Mouse (Mus musculus): Measurements from ENCODE around the gene Xrcc5. TPM values are rescaled to one million over a fixed set of nuclear protein-coding genes. Genes with fewer than 3 reads are reported as not detected.

The Xrcc5 gene
- 10 to 100 TPM; 15.6 to 16.1 TPM for total RNA-seq (2021)

DNA sequence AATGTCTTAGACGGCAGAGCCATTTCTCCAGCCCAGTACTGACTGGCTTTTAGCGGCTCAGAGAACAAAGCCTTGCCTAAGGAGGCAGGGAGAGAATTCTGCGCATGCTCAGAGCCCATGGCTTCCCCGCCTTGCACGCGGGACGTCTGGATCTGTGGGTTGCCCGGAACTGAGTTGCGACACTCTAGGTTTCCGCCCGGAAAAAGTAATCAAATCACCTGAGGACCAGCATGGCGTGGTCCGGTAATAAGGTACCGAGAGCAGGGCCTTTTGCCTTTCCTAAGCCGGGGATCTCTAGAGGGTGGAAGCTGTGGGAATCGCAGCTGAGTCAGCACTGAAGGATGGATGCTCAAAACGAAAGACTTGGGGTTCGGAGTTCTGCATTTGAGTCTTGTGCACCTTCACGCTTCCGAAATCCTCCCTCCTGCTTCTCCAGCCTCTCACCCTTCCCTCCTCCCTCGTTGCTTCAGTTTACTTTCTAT is at the start of gene Xrcc5:
Xrcc5 (plus strand) TSS at position 105 of the 482 bp plus-strand sequence.
- peak; percentile 90 to 92 for DNase-seq (ENCODE audit: low spot score in 2 of 2)
- intact Hi-C loops (cut with DNase I) = loop anchor here (5.0 kb wide), 2 partner anchors 230 to 275 kb away; partner anchors contain the start of genes March4 and Smarcal1

DNA sequence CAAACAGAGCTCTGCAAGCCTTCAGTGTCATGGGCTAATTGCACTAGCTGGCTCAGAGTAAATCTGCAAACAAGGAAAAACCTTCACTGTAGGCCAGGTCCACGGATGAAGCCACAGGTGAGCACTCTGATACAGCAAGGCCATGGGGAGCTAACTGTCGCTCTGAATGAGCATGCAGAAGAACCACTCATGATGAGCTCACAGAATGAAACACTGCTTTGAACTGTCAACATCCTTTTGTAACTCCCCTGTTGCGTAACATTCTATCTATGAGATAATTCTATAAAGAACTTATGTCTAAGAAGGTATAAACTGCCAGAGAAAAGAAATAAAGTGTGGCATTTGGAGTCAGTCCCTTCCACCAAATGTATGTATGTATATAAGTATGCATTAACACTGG is 44.1 kb upstream of the Xrcc5 start:
- no peak for DNase-seq (ENCODE audit: low spot score in 2 of 2)
- intact Hi-C loops (cut with DNase I) = no loop called here

DNA sequence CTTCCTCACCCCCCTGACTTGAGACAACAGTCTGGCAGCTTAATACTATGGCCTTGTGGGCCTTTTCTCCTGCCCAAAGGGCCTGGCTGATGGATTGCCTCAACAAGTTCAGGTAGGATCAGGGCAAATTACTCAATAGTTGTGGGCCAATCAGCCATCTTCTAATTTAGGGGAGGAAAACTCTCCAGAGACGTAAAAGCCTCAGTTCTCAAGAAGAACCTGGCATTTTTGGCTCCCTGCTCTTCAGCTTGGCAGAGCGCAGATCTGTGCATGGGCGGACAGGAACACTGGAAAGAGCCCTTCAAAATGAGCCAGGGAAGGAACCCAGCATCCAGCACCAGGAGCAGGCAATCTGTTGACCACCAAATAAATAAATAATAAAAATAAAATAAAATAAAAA is 29.1 kb upstream of the Xrcc5 start:
- DNase-seq (ENCODE audit: low spot score in 2 of 2) = peak in 1 of 2 experiments; percentile 28
- intact Hi-C loops (cut with DNase I) = no loop called here

DNA sequence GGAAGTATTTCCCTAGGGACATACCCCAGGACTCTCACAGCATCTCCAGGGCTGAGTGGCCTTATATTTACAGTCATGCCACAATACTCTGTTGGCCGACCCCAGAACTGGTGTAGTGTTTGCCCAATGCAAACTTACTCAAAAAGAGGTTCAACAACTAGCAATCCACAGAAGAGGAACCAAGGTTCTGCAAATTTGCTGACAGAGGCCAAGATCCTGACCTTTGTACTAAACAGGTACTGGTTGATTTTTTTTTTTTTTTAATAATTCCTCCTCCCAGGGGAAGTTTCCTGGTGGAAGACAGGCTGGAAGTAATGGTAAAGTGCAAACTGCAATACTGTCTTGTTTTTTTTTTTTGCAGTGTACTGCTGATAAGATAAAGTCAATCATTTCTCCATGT is 24.6 kb upstream of the Xrcc5 start:
- intact Hi-C loops (cut with DNase I) = no loop called here

DNA sequence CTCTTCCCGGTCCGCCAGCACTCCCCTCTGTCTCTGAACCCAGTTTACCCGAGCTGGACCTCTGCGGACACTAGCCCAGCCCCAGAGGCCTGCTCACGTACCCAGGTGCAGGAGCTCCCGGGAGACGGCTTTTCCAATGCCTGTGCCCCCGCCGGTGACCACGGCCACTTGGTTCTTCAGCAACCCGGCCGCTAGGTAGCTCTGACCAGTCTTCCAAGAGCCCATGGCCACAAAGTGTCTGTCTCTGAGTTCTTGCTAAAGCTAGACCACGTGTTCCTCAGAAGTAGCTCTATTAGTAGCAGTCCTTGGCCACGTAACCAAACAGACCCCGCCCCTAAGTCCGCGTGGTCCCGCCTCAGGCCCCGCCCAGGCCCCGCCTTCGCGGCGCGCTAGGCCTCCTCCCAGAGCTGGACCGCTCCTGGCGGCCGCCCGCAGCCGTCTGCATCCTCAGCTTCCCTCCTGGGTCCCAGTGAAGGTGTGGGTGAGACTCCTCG is 23.2 kb upstream of the Xrcc5 start, which contains the start of the genes Pecr and Tmem169:
Pecr (minus strand) TSS at position 323 of the 494 bp plus-strand sequence.
Tmem169 (plus strand) TSS at position 378 of the 494 bp plus-strand sequence.
- intact Hi-C loops (cut with DNase I) = no loop called here
- DNase-seq (ENCODE audit: low spot score in 2 of 2) = peak; percentile 90 to 93

More for the DNA sequence above, 24.6 kb upstream of the Xrcc5 start:
- DNase-seq (ENCODE audit: low spot score in 2 of 2) = no peak

DNA sequence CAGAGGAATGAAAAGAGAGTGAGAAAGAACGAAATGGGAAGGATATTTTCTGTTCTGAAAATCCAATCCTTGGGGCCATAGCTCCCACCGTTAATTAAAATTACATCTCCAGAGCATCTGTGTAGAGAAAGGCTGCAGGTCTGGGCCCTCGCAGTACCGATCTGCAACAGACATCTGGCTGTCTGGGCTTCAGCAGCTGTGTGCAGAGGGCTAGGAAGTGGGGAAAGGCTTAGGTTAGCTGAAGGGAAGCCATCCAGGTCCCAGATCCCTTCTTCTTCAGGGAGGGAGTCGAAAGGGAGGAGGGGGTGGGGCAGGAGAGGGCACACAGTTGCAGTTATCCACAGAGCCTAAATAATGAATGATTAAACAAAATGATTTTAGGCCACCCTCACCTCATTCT is 22.7 kb upstream of the Xrcc5 start:
- no peak for DNase-seq (ENCODE audit: low spot score in 2 of 2)
- intact Hi-C loops (cut with DNase I) = no loop called here

DNA sequence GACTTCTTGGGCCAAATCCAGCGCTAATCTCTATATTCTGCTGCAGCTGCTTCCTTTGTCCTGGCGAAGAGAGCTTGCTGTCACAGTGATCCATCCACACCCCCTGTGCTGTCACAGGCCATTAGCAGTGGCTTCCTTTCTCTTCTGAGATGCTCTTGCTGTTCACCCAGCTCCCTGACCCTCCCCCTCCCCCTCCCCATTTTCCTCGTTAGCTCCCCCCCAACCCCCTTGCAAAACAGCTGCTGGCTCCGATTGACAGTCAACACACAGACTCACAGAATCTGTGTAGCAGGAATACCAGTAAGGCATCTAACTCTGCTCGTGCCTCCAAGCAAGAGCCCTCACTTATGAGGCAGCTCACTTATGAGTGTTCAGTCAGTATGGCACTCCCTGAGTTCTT is 20.3 kb upstream of the Xrcc5 start:
- no peak for DNase-seq (ENCODE audit: low spot score in 2 of 2)
- intact Hi-C loops (cut with DNase I) = no loop called here

DNA sequence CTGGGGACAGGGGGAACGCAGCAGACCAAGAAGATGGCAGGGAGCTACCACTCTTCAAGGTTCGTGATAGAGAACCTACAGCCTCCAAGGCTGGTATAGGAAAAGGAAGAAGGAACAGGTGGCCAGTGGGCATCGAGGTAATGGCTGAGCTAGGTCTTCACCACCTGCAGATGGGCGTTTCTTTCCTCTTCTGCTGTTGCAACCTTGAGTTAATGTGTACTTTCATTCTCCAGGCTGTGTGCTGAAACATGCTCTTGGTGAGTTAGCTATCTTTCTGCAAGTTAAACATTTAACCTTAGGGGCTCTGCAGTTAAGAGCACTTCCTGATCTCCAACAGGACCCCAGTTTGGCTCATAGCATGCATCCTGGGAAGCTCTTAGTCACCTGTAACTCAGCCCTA is 19.3 kb upstream of the Xrcc5 start:
- intact Hi-C loops (cut with DNase I) = no loop called here
- no peak for DNase-seq (ENCODE audit: low spot score in 2 of 2)

DNA sequence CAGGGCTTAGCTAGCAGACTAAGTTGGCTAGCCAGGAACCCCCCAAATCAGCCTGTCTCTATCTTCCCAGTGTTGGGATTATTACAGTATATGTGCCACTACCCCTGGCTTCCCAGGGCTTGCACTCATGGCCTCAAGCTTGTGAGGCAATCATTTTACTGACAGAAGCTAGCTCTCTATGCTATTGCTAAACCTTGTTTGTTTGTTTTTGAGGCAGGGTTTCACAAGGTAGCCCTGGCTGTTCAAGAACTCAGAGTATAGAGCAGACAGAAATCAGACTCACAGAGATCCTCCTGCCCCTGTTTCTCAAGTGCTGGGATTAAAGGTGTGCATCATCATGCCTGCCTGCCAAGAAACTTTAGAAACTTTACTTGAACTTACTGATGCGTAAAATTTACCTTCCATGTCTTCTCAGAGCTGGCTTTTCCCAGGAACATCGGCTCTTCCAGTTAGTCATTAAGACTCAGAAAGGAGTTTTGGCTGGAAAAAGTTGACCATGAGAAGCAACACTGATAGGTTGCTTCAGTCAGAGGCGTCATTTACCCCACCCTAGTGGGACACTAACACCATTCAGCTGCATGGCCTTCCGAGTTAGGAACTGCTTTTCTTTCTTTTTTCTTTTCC is 18.6 kb upstream of the Xrcc5 start:
- intact Hi-C loops (cut with DNase I) = no loop called here
- no peak for DNase-seq (ENCODE audit: low spot score in 2 of 2)

DNA sequence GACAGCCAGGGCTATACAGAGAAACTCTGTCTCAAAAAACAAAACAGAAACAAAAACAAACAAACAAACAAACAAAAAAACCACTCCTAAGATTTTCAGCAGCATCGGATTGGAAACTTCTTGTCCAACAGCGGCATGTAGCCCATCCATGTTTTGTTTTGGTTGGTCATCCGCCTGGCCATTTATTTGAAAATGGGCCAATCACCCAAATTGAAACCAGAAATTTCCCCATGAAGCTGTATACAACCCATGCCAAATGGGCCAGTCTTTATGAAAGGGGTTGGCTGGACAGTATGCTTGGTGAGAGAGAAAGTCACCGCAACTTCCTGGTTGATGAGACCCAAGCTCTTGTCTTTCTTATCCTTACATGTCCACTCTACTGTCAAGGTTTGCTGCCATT is 16.3 kb upstream of the Xrcc5 start:
- intact Hi-C loops (cut with DNase I) = no loop called here
- no peak for DNase-seq (ENCODE audit: low spot score in 2 of 2)

DNA sequence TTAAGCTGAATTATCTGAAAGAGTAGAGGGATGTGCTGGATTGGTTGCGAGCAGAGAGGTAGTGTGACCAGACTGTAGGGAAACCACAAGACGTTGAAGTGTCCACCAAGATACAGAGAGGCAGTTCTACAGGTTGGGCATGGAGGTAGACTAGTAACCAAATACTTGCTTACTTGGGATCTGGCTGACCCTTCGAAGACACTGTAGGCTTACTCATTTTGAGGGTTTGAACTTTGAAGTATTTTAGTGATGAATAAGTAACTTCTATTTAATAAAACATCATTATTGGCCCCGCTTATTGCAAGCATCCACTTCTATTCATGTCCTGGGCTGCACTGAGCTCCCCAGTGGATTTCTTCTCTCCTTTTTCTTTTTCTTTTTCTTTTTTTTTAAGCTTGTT is 15.8 kb upstream of the Xrcc5 start:
- intact Hi-C loops (cut with DNase I) = no loop called here

DNA sequence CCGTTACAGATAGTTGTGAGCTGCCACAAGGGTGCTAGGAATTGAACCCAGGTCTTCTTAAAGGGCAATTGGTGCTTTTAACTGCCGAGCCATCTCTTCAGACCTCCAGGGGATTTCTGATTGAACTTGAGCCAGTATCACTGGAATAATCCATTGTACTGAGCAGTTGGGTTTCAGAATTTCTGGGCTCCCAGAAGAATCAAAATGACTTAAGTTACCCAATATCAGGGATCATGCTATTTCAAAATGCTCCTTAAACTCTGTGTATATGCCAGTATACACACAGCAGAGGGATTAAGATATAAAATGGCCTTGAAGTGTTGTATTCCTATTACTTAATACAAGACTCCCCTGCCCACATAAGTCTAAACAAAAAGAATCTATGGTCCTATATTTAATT is 15.3 kb upstream of the Xrcc5 start:
- intact Hi-C loops (cut with DNase I) = no loop called here
- no peak for DNase-seq (ENCODE audit: low spot score in 2 of 2)

More for the DNA sequence above, 15.8 kb upstream of the Xrcc5 start:
- no peak for DNase-seq (ENCODE audit: low spot score in 2 of 2)

DNA sequence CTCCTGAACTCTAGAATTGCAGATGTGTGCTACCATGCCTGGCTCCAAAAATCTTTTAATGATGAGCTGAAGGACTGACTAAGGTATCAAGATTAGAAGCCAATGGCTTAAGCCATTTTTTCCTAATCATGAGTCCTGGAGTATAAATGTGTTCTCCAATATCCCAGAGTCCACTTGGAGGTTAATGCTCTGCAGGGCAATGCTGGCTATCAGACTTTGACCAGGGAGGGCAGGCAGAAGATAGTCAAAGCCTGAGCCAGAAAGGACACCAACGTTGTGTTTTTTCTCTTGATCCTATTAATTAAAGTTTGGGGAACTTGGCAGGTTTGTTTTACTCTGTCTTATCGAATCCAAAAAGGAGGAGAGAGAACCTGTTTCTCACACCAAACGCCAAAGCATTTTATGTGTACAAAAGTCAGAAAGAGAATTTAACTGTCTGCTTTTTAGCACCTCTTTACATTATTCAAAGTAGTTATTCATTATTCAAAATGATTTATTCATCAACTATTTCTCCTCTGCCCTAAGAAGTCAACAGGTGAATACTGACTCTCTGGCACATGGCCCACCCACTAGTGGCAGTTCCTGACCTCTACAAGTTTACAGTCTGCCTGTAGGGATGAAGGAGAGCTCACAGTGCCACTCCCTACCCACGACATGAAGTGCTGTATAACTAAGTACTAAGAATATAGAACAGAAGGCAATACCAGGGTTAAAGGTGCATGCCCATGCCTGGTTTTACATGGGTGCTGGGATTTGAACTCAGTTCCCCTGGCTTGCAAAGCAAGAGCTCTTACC is 13.2 kb upstream of the Xrcc5 start:
- DNase-seq (ENCODE audit: low spot score in 2 of 2) = no peak
- intact Hi-C loops (cut with DNase I) = no loop called here

DNA sequence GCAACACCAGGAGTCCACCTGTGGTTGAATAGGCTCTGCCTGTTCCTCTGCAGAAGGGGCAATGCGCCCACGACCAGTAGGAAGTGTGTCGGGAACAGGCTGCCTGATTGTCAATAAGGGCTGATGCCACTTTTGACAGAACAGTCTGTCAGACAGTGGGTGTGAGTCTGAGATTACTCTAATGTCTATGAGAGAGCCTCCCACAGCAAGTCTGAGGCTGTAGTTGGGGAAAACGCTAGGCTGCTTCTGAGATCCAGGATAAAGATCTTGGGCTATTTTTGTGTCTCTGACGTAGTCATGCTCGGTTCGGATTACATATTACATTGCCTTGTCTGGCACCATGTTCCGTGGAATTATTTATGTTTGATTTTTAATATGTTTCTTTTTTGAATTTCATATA is 11.5 kb upstream of the Xrcc5 start:
- no peak for DNase-seq (ENCODE audit: low spot score in 2 of 2)
- intact Hi-C loops (cut with DNase I) = no loop called here

DNA sequence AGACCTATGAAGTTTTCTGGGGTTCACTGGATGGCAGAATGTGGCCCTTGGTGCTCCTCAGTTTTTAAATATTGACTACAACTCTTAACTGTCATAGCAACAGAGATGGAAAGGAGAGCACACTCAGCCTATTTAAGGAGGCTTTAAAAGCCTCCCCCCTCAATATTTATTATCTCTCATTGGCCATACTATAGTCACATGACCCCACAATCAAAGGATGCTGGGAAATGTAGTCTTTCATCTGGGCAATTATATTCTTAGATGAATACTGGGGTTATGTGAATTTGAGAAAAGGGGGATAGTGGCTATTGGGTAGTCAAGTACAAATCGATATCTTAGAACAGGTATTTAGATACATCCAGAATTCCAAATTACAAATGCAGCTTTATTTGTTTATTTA is 5.4 kb upstream of the Xrcc5 start:
- no peak for DNase-seq (ENCODE audit: low spot score in 2 of 2)
- intact Hi-C loops (cut with DNase I) = no loop called here

DNA sequence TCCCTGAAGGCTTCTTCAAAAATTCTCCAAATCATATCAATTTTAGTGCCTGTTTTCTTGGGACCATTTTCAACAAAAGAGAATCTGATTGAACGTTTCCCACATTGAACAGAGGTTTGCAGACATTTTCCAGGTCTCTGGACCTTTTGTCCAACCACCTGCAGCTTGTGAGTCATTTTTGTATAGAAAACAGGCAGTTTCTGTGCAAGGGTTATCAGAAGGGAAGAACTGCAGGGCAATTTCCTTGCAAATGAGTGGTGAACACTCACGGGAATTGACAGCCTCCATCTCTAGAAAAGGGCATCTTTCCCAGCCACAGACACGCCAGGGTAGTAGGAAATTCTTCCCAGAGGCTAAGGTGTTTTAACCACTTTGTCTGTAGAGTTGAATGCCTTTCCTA is 980 bp upstream of the Xrcc5 start:
- no peak for DNase-seq (ENCODE audit: low spot score in 2 of 2)
- intact Hi-C loops (cut with DNase I) = loop anchor here (5.0 kb wide), 2 partner anchors 231 to 276 kb away; partner anchors contain the start of genes March4 and Smarcal1

DNA sequence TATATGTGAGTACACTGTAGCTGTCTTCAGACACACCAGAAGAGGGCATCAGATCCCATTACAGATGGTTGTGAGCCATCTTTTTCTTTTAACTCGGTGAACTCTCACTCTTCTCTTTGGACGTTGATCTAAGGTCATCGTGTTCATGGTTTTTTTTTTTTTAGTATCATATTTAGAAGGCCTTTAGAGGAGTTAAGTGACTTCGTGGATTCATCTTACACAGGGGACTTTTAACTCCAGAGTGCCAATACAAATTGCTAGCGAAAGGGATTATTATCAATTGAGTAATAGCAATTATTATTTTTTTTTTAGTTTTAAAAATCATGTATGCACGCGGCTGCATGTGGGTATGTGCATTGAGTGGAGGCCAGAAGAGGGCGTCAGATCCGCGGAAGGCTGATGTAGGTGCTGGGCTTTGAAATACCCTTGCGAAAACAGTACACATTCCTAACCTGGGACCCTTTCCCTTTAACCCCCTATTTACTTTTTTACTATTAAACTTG is 491 bp upstream of the Xrcc5 start:
- intact Hi-C loops (cut with DNase I) = loop anchor here (5.0 kb wide), 2 partner anchors 231 to 276 kb away; partner anchors contain the start of genes March4 and Smarcal1
- DNase-seq (ENCODE audit: low spot score in 2 of 2) = no peak

DNA sequence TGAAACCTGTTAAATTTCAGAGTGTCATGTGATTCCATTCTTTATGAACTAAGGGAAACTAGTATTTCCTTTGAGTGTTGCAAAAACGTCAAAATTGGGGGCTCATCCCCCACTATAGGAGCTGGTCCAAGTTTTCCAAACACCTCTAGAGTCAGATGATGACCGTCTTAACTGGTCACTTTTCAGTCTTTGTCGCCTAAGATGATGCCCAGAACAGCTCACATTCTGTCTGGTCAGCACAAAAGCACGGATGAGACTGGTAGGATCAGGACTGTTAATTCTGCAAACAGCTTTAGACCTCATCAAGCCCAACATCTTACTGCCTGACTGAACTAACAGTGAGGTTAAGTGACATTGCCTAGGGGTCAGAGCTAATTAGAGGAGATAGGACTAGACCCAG is 1.7 kb downstream of the Xrcc5 start:
- intact Hi-C loops (cut with DNase I) = loop anchor here (5.0 kb wide), 2 partner anchors 228 to 273 kb away; partner anchors contain the start of genes March4 and Smarcal1
- DNase-seq (ENCODE audit: low spot score in 2 of 2) = no peak

DNA sequence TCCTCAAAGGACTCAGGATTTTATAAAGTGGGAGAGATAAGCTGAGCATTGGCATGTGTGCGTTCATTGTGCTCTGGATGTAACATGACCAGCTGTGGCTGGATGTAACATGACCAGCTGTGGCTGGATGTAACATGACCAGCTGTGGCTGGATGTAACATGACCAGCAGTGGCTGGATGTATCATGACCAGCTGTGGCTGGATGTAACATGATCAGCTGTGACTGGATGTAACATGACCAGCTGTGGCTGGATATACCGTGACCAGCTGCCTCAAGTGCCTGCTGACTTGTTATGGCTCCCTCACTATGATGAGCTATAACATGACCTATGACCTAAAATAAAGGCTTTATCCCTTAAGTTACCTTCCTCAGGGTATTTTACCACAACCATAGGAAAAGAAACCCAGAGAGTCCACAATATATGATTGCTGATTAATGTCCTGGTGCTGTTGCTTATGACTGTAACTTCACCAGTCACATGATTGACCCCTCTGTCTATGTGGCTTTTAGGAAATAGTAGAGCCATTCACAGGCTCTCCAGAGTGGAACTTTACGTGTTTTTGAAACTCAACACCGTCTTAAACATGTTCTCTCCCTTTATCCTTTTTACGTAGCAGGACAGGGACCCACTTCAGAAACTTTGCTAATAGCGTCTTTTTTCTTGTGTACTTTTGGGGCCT is 2.7 kb downstream of the Xrcc5 start:
- DNase-seq (ENCODE audit: low spot score in 2 of 2) = no peak
- intact Hi-C loops (cut with DNase I) = loop anchor here (5.0 to 10.0 kb wide), 4 partner anchors 227 to 542 kb away; partner anchors contain the start of genes Ankar, March4 and Smarcal1
